Comparison of ENCODE assay signal across 8 mouse cellular contexts in the genomic region with DNA sequence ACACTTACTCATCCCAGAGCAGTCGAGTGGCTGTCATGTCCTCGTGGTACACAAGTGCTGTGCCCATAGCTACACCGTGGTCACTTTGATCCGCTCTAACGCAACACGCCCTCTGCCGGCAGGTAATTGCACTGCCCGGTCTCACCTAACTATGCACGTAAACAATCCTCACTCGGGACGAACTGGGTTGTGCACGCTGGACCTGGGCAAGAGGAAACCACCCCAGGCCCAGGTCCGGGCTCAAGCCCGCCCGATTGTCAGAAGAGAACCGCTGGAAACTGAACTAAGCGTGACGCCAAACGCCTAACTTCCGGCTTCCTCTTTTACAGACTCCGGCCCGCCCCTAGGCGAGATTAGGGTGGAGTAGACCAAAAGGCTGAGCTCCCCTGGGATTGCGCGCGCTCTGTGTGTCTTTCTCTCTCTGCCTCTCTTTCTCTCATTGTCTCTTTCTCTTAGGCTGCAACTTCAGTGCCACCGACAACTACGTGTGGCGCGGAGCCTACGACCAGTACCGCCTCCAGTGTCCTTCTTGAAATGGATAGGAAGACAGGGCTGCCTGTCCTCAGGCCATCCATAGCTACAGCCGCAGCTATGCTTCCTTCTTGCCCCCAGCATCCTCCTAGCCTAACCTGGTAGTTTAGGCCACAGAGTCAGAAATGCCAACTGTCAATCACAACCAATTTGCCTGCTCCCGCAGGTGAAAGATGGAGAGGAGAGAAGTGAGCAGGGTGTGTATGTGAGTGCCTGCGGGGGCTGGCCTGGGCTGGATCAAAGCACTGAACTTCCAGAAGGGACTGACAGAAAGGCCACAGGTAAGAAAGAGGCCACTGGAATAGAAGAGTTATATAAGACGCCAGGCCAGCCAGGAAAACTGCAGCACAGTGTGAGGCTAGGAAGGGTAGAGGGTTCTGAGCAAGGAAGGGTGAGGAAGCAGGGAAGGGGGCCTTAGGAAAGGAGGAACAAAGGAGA. TPM values are rescaled to one million over a fixed set of nuclear protein-coding genes. Genes with fewer than 3 reads are reported as not detected.
DNase-seq lines count a peak whose midpoint lies in the region; ATAC-seq and TF ChIP-seq lines count a peak whose summit lies in the region.

A gene (minus strand): TSS at position 319 of the 969 bp plus-strand sequence.

- H3K9me3 ChIP-seq in hindbrain, embryonic 16.5 days (ENCODE audit: control insufficient read depth, low read length): no peaks in the 10 kb centered on the region

- peak within 1 kb of the TSS; percentile 91 for H3K4me3 ChIP-seq in gastrocnemius, adult 2 months
- peak within 1 kb of the TSS; percentile 65 for H3K4me3 ChIP-seq in hindbrain, embryonic 16.5 days (ENCODE audit: low read length)

- H3K36me3 ChIP-seq in hindbrain, embryonic 16.5 days (ENCODE audit: control insufficient read depth, insufficient read depth, low read length): no peaks in the 10 kb centered on the region

- no peaks in the 10 kb centered on the region for H3K27me3 ChIP-seq in hindbrain, embryonic 16.5 days (replicated peaks; ENCODE audit: control insufficient read depth, insufficient read depth, low read length)

- DNase-seq in gastrocnemius, adult 2 months: peak; percentile 89
- DNase-seq in left cerebral cortex, adult 18-20 months (ENCODE audit: low spot score in 2 of 2): peak; percentile 85 to 87
- DNase-seq in lung, postnatal 4 days: peak; percentile 86 to 87
- peak; percentile 90 for DNase-seq in retina, postnatal 1 day
- peak; percentile 78 for DNase-seq in urinary bladder, adult 2 months (ENCODE audit: low spot score)

- peak within 1 kb of the TSS; percentile 64 for H3K4me2 ChIP-seq in hindbrain, embryonic 16.5 days (ENCODE audit: low read length)

- peak; percentile 74 for ATAC-seq in activated CD4-positive, CD25-positive, alpha-beta regulatory T cell, adult 4 months
- peak; percentile 61 for ATAC-seq in common myeloid progenitor, adult 5-6 weeks (replicated peaks; ENCODE audit: low read depth, poor library complexity, severe bottlenecking)
- ATAC-seq in hindbrain, embryonic 16.5 days: peak; percentile 85

- 4% methylated on average over 35 of the region's 36 CpGs for WGBS in hindbrain, embryonic 16.5 days

- peak within 1 kb of the TSS; percentile 96 for H3K27ac ChIP-seq in gastrocnemius, adult 2 months
- peak within 1 kb of the TSS; percentile 81 for H3K27ac ChIP-seq in hindbrain, embryonic 16.5 days (ENCODE audit: low read depth, low read length)

- intact Hi-C loops in gastrocnemius, adult 2 months (cut with DNase I): loop anchor here (5.0 kb wide), 1 partner anchor 84 kb away; a partner anchor contains a TSS

- peak; percentile 91 for TF ChIP-seq CTCF in gastrocnemius, adult 2 months (IDR thresholded peaks at IDR 0.05)

- H3K4me1 ChIP-seq in hindbrain, embryonic 16.5 days (ENCODE audit: control insufficient read depth, insufficient read depth, low read depth, low read length): peaks cover 17% of the 10 kb centered on the region

- H3K9ac ChIP-seq in hindbrain, embryonic 16.5 days (ENCODE audit: low read depth, low read length): peak within 1 kb of the TSS; percentile 81

RNA-seq across cellular contexts. Expression of the gene that starts here (rescaled TPM):
- polyA plus RNA-seq in activated CD4-positive, CD25-positive, alpha-beta regulatory T cell, adult 4 months (2017; shearing (Covaris generic)): 10 to 100 TPM; 14.3 to 16.1 TPM
- 15.7 and 18.0 TPM in 2 replicates for total RNA-seq in common myeloid progenitor, adult 5-6 weeks (2017)
- 1 to 10 TPM; 5.9 to 6.4 TPM for total RNA-seq in gastrocnemius, adult 2 months (2021)
- polyA plus RNA-seq in hindbrain, embryonic 16.5 days (2015; fragmentation: Nextera tagmentation; extraction: Ambion mirVana): 27.3 and 29.2 TPM in 2 replicates
- 10 to 100 TPM; 15.2 to 15.8 TPM for total RNA-seq in left cerebral cortex, adult 18-20 months (2021)
- 27.2 and 36.4 TPM in 2 replicates for polyA plus RNA-seq in urinary bladder, adult 2 months (2012; rRNA removed)

Comparison
In these comparisons a context has a peak if more than half of its experiments do, and no peak if none do; other contexts are left out.
1. Peak in every context shown above with its lines: DNase-seq, ATAC-seq, H3K4me3 ChIP-seq and H3K27ac ChIP-seq.